Mouse (Mus musculus): ENCODE results near the gene Pigq. TPM values are rescaled to one million over a fixed set of nuclear protein-coding genes. Genes with fewer than 3 reads are reported as not detected.

The Pigq gene
- total and polyA plus RNA-seq, 2 experiments from 2014 or later, result 47.2 to 67.9 TPM

GRCm38 (mm10) chr17:25947576-25947975, 2.8 kb upstream of the Pigq start:
- no peak overlapping the region for H3K9ac ChIP-seq (replicated peaks; ENCODE audit: low read depth, low read length)
- H3K4me3 ChIP-seq (ENCODE audit: low read depth, low read length), result no peak overlapping the region
- 56% methylated on average over 4 of the region's 4 CpGs for WGBS
- no peaks in the 10 kb centered on the region for H3K36me3 ChIP-seq (replicated peaks; ENCODE audit: control insufficient read depth, insufficient read depth, low read length)
- H3K27ac ChIP-seq (ENCODE audit: low read depth), result no peak overlapping the region
- H3K27me3 ChIP-seq (ENCODE audit: control insufficient read depth, insufficient read depth, low read length), result peaks cover 29% of the 10 kb centered on the region
- no peak for TF ChIP-seq EP300 (IDR thresholded peaks at IDR 0.05; ENCODE audit: low read depth)
- TF ChIP-seq CTCF (IDR thresholded peaks at IDR 0.05; ENCODE audit: low read depth), result no peak
- ATAC-seq (ENCODE audit: insufficient read depth, low read depth), result no peak
- H3K4me1 ChIP-seq (ENCODE audit: control insufficient read depth, insufficient read depth), result no peaks in the 10 kb centered on the region
- H3K9me3 ChIP-seq (replicated peaks; ENCODE audit: control insufficient read depth, low read length), result no peaks in the 10 kb centered on the region
- H3K4me2 ChIP-seq (ENCODE audit: low read depth, low read length), result no peak overlapping the region
- DNase-seq (ENCODE audit: low spot score), result no peak

GRCm38 (mm10) chr17:25946891-25947290, 2.2 kb upstream of the Pigq start:
- 71% methylated on average over 8 of the region's 8 CpGs for WGBS
- H3K9me3 ChIP-seq (replicated peaks; ENCODE audit: control insufficient read depth, low read length), result no peaks in the 10 kb centered on the region
- H3K9ac ChIP-seq (replicated peaks; ENCODE audit: low read depth, low read length), result no peak overlapping the region
- no peaks in the 10 kb centered on the region for H3K4me1 ChIP-seq (ENCODE audit: control insufficient read depth, insufficient read depth)
- H3K36me3 ChIP-seq (replicated peaks; ENCODE audit: control insufficient read depth, insufficient read depth, low read length), result no peaks in the 10 kb centered on the region
- no peak overlapping the region for H3K27ac ChIP-seq (ENCODE audit: low read depth)
- no peak overlapping the region for H3K4me2 ChIP-seq (ENCODE audit: low read depth, low read length)
- DNase-seq (ENCODE audit: low spot score) (no peak), ATAC-seq (ENCODE audit: insufficient read depth, low read depth) (no peak)
- H3K27me3 ChIP-seq (ENCODE audit: control insufficient read depth, insufficient read depth, low read length), result peaks cover 22% of the 10 kb centered on the region
- TF ChIP-seq EP300 (IDR thresholded peaks at IDR 0.05; ENCODE audit: low read depth) (no peak), CTCF (IDR thresholded peaks at IDR 0.05; ENCODE audit: low read depth) (no peak)
- H3K4me3 ChIP-seq (ENCODE audit: low read depth, low read length), result no peak overlapping the region

DNA sequence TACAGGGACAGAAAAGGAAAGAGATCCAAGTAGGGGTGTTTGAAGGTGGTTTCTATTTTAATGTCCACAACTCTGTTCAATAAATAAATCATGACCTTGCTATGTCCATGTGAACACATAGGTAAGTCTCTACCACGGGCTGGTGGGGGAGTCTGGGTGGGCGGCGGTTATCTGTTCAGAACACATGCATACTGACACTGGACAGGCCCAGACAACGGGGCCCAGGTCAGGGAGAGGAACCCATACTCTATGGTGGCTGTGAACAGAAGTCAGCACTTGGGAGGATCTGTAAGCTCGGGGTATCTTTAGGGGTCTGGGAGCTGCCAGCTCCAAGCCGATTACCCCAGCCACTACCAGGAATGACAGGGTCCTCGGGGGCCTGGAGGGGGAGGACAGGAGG, 1.6 kb upstream of the Pigq start:
- ATAC-seq (ENCODE audit: insufficient read depth, low read depth) (no peak), DNase-seq (ENCODE audit: low spot score) (no peak)
- WGBS, result 72% methylated on average over 7 of the region's 7 CpGs
- Histone ChIP-seq H3K27ac (ENCODE audit: low read depth) (no peak overlapping the region), H3K4me3 (ENCODE audit: low read depth, low read length) (no peak overlapping the region), H3K9me3 (replicated peaks; ENCODE audit: control insufficient read depth, low read length) (no peaks in the 10 kb centered on the region), H3K27me3 (ENCODE audit: control insufficient read depth, insufficient read depth, low read length) (peaks cover 18% of the 10 kb centered on the region), H3K36me3 (replicated peaks; ENCODE audit: control insufficient read depth, insufficient read depth, low read length) (no peaks in the 10 kb centered on the region), H3K4me2 (ENCODE audit: low read depth, low read length) (no peak overlapping the region), H3K4me1 (ENCODE audit: control insufficient read depth, insufficient read depth) (no peaks in the 10 kb centered on the region), H3K9ac (replicated peaks; ENCODE audit: low read depth, low read length) (no peak overlapping the region)
- no peak for TF ChIP-seq CTCF (IDR thresholded peaks at IDR 0.05; ENCODE audit: low read depth)
- no peak for TF ChIP-seq EP300 (IDR thresholded peaks at IDR 0.05; ENCODE audit: low read depth)

DNA sequence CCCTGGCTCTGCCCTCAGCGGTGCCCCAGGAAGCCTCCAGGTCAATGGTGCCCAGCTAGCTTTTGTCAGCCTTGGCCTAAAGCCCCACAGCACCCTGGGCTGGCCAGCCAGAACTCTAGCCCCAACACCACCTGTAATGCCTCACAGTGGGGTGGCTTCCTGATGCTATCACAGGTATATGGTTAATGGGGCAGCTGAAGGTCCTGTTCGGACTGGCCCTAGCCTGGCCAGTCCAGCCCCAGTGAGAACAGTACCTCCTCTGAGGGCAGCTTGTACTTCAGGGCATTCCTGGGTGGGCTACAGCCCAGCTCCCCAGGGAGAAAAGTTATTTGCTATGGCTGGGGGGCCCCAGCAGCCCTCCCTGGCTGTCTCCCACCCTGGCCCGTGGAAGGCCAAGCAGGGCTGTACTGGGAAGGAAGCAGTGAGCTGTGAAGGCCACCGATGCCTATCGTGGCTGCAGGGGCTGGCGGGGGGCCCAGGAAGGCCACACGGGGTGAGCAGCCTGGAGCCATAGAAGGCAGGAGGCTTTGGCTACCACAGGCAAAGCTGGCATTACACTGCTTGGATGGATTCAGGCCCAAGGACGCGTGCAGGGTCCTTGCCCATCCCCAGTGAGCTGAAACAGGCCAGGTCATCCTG, 900 bp upstream of the Pigq start:
- no peak overlapping the region for H3K9ac ChIP-seq (replicated peaks; ENCODE audit: low read depth, low read length)
- H3K27me3 ChIP-seq (ENCODE audit: control insufficient read depth, insufficient read depth, low read length), result peaks cover 11% of the 10 kb centered on the region
- WGBS, result 67% methylated on average over 9 of the region's 9 CpGs
- no peaks in the 10 kb centered on the region for H3K36me3 ChIP-seq (replicated peaks; ENCODE audit: control insufficient read depth, insufficient read depth, low read length)
- peaks cover 6% of the 10 kb centered on the region; the same call in 1 of the 2 replicates for H3K4me1 ChIP-seq (ENCODE audit: control insufficient read depth, insufficient read depth)
- no peak overlapping the region for H3K4me3 ChIP-seq (ENCODE audit: low read depth, low read length)
- no peak for DNase-seq (ENCODE audit: low spot score)
- H3K9me3 ChIP-seq (replicated peaks; ENCODE audit: control insufficient read depth, low read length), result no peaks in the 10 kb centered on the region
- H3K27ac ChIP-seq (ENCODE audit: low read depth), result no peak overlapping the region
- TF ChIP-seq CTCF (IDR thresholded peaks at IDR 0.05; ENCODE audit: low read depth) (no peak), EP300 (IDR thresholded peaks at IDR 0.05; ENCODE audit: low read depth) (no peak)
- H3K4me2 ChIP-seq (ENCODE audit: low read depth, low read length), result no peak overlapping the region
- no peak for ATAC-seq (ENCODE audit: insufficient read depth, low read depth)

GRCm38 (mm10) chr17:25943769-25944168, 967 bp downstream of the Pigq start:
- no peaks in the 10 kb centered on the region for H3K27me3 ChIP-seq (ENCODE audit: control insufficient read depth, insufficient read depth, low read length)
- no peak overlapping the region for H3K27ac ChIP-seq (ENCODE audit: low read depth)
- no peak overlapping the region for H3K4me2 ChIP-seq (ENCODE audit: low read depth, low read length)
- H3K9me3 ChIP-seq (replicated peaks; ENCODE audit: control insufficient read depth, low read length), result no peaks in the 10 kb centered on the region
- H3K9ac ChIP-seq (replicated peaks; ENCODE audit: low read depth, low read length), result no peak overlapping the region
- TF ChIP-seq EP300 (IDR thresholded peaks at IDR 0.05; ENCODE audit: low read depth), result no peak
- TF ChIP-seq CTCF (IDR thresholded peaks at IDR 0.05; ENCODE audit: low read depth), result no peak
- DNase-seq (ENCODE audit: low spot score) (no peak), ATAC-seq (ENCODE audit: insufficient read depth, low read depth) (no peak)
- WGBS, result 58% methylated on average over 9 of the region's 9 CpGs
- no peak overlapping the region for H3K4me3 ChIP-seq (ENCODE audit: low read depth, low read length)
- peaks cover 8% of the 10 kb centered on the region; the same call in 1 of the 2 replicates for H3K4me1 ChIP-seq (ENCODE audit: control insufficient read depth, insufficient read depth)
- H3K36me3 ChIP-seq (replicated peaks; ENCODE audit: control insufficient read depth, insufficient read depth, low read length), result peaks cover 3% of the 10 kb centered on the region; the same call in 1 of the 2 replicates

- Histone ChIP-seq H3K4me3 (ENCODE audit: low read depth, low read length) (no peak overlapping the region), H3K36me3 (replicated peaks; ENCODE audit: control insufficient read depth, insufficient read depth, low read length) (peaks cover 6% of the 10 kb centered on the region; the same call in 1 of the 2 replicates), H3K4me2 (ENCODE audit: low read depth, low read length) (no peak overlapping the region), H3K9me3 (replicated peaks; ENCODE audit: control insufficient read depth, low read length) (no peaks in the 10 kb centered on the region), H3K9ac (replicated peaks; ENCODE audit: low read depth, low read length) (no peak overlapping the region), H3K4me1 (ENCODE audit: control insufficient read depth, insufficient read depth) (peaks cover 8% of the 10 kb centered on the region; the same call in 1 of the 2 replicates), H3K27me3 (ENCODE audit: control insufficient read depth, insufficient read depth, low read length) (no peaks in the 10 kb centered on the region), H3K27ac (ENCODE audit: low read depth) (no peak overlapping the region)
- DNase-seq (ENCODE audit: low spot score) (no peak), ATAC-seq (ENCODE audit: insufficient read depth, low read depth) (no peak)
- no peak for TF ChIP-seq EP300 (IDR thresholded peaks at IDR 0.05; ENCODE audit: low read depth)
- no peak for TF ChIP-seq CTCF (IDR thresholded peaks at IDR 0.05; ENCODE audit: low read depth)
- 87% methylated on average over 3 of the region's 3 CpGs for WGBS
Observed at GRCm38 (mm10) chr17:25943221-25943620, 1.5 kb downstream of the Pigq start.
